Mouse (Mus musculus) heart, adult 2 months (tissue): ENCODE measurements around the gene Rab11fip4. TPM values are rescaled to one million over a fixed set of nuclear protein-coding genes. Genes with fewer than 3 reads are reported as not detected.

ENCODE experiments used
- DNase-seq, 2 experiments: peaks; one replicate each; pipeline ENCODE4 v3.0.0; 2021
- H3K27ac ChIP-seq: fragments of 200-600 bp; 2 replicates; pipeline ENCODE4 v1.8.1; 2022
- H3K27me3 ChIP-seq: fragments of 200-500 bp; 2 replicates; pipeline ENCODE4 v1.6.1; 2012; ENCODE audit warnings: mild to moderate bottlenecking, low read length, inconsistent platforms, mixed read lengths; ENCODE audit not compliant: control insufficient read depth, insufficient read depth
- H3K36me3 ChIP-seq: fragments of 200-500 bp; 2 replicates; pipeline ENCODE4 v1.6.1; 2012; ENCODE audit warnings: low read length, inconsistent platforms; ENCODE audit not compliant: control insufficient read depth, insufficient read depth
- H3K4me1 ChIP-seq: fragments of 200-500 bp; 2 replicates; pipeline ENCODE4 v1.6.1; 2011; ENCODE audit warnings: low read length; ENCODE audit not compliant: control insufficient read depth, insufficient read depth
- H3K4me3 ChIP-seq: fragments of 200-600 bp; 2 replicates; pipeline ENCODE4 v1.8.1; 2022
- H3K79me2 ChIP-seq: fragments of 200-500 bp; replicated peaks from 2 replicates; pipeline ENCODE4 v1.6.1; 2012; ENCODE audit warnings: mild to moderate bottlenecking, inconsistent platforms, low read length, moderate library complexity, mixed read lengths; ENCODE audit not compliant: control insufficient read depth, insufficient read depth
- H3K9ac ChIP-seq: fragments of 200-500 bp; 2 replicates; pipeline ENCODE4 v1.6.1; 2012; ENCODE audit warnings: low read depth, mild to moderate bottlenecking, control low read depth, inconsistent platforms, low read length, mixed read lengths
- CTCF ChIP-seq: fragments of 200-600 bp; IDR thresholded peaks from 2 replicates; pipeline ENCODE4 v1.8.1; 2022; ENCODE audit warnings: antibody characterized with exemption, mild to moderate bottlenecking, moderate library complexity
- EP300 ChIP-seq: fragments of 200-500 bp; IDR thresholded peaks from 2 replicates; pipeline ENCODE4 v1.6.1; 2011; ENCODE audit warnings: low read depth, low read length, control low read depth; ENCODE audit not compliant: insufficient read depth
- POLR2A ChIP-seq: fragments of 200-500 bp; IDR thresholded peaks from 2 replicates; pipeline ENCODE4 v1.6.1; 2011; ENCODE audit warnings: mild to moderate bottlenecking, low read depth, low read length, control low read depth; ENCODE audit not compliant: insufficient read depth
- WGBS: fragments of 180-500 bp; shearing (Covaris S2); methylation state at CpG from one replicate; pipeline ENCODE4 v1.1.7; 2018; 5-methylcytosine and 5-hydroxymethylcytosine counted together
- intact Hi-C: fragments of 180-260 bp; cut with DNase I; formaldehyde crosslinking; loops from one replicate; pipeline ENCODE4 v1.15.1; 2025
- long read RNA-seq: library from polyadenylated mRNA; stranded (forward); transcript quantifications from one replicate; pipeline ENCODE4 v2.0.0, GENCODE M21; 2021
- polyA plus RNA-seq: library from polyadenylated mRNA; depleted of rRNA; stranded (reverse); fragments of >200 nt; gene quantifications from 2 replicates; pipeline ENCODE4 v1.2.3, GENCODE M21; 2012; rRNA removed
- total RNA-seq, 2 experiments: library from RNA; stranded (reverse); gene quantifications; 2 replicates each; pipeline ENCODE4 v1.2.3; 2021

Rab11fip4 gene
- under 1 TPM; 0.11 to 0.26 TPM for total RNA-seq
- 0.20 and 0.66 TPM in 2 replicates for polyA plus RNA-seq
- long read RNA-seq: 0 reads

- Histone ChIP-seq H3K9ac (no peak within 1 kb of the TSS), H3K4me3 (peak within 1 kb of the TSS; percentile 39), H3K27me3 (peaks cover 12% of the 10 kb centered on the region), H3K79me2 (no peaks in the 10 kb centered on the region), H3K36me3 (no peaks in the 10 kb centered on the region), H3K27ac (no peak within 1 kb of the TSS), H3K4me1 (no peaks in the 10 kb centered on the region)
- DNase-seq: no peak
- 2% methylated on average over 80 of the region's 98 CpGs for WGBS
- TF ChIP-seq POLR2A (no peak), EP300 (no peak), CTCF (no peak)
- intact Hi-C loops: no loop called here
Measured at GRCm38 (mm10) chr11:79590664-79591590, at the start of gene Rab11fip4. Gene Rab11fip4 (plus strand): TSS chr11:79591212.

- intact Hi-C loops: no loop called here
- no peak overlapping the region for H3K9ac ChIP-seq
- DNase-seq: no peak
- WGBS: 56% methylated on average over 1 of the region's 1 CpGs
- 0 out of 2 replicates have a peak, but pooled peaks cover 2% of the 10 kb centered on the region for H3K36me3 ChIP-seq
- no peak overlapping the region for H3K4me3 ChIP-seq
- no peaks in the 10 kb centered on the region for H3K27me3 ChIP-seq
- TF ChIP-seq EP300 (no peak), CTCF (no peak), POLR2A (no peak)
- no peaks in the 10 kb centered on the region for H3K4me1 ChIP-seq
- no peak overlapping the region for H3K27ac ChIP-seq
- H3K79me2 ChIP-seq: no peaks in the 10 kb centered on the region
Measured at GRCm38 (mm10) chr11:79552622-79553021, 38.4 kb upstream of the Rab11fip4 start.

GRCm38 (mm10) chr11:79560536-79560935, 30.5 kb upstream of the Rab11fip4 start:
- no peak for TF ChIP-seq EP300
- Histone ChIP-seq H3K4me1 (no peaks in the 10 kb centered on the region), H3K27ac (no peak overlapping the region), H3K4me3 (no peak overlapping the region), H3K27me3 (no peaks in the 10 kb centered on the region), H3K79me2 (no peaks in the 10 kb centered on the region), H3K36me3 (no peaks in the 10 kb centered on the region), H3K9ac (no peak overlapping the region)
- no peak for DNase-seq
- intact Hi-C loops: no loop called here
- WGBS: 90% methylated on average over 4 of the region's 4 CpGs

GRCm38 (mm10) chr11:79563493-79563892, 27.5 kb upstream of the Rab11fip4 start:
- Histone ChIP-seq H3K79me2 (no peaks in the 10 kb centered on the region), H3K27me3 (no peaks in the 10 kb centered on the region), H3K4me3 (no peak overlapping the region), H3K36me3 (no peaks in the 10 kb centered on the region), H3K27ac (no peak overlapping the region), H3K9ac (no peak overlapping the region), H3K4me1 (no peaks in the 10 kb centered on the region)
- intact Hi-C loops: no loop called here
- WGBS: 92% methylated on average over 7 of the region's 7 CpGs
- TF ChIP-seq POLR2A (no peak), EP300 (no peak), CTCF (no peak)
- no peak for DNase-seq

- intact Hi-C loops: no loop called here
- no peak overlapping the region for H3K27ac ChIP-seq
Measured at GRCm38 (mm10) chr11:79566947-79567346, 24.1 kb upstream of the Rab11fip4 start.

More at GRCm38 (mm10) chr11:79566947-79567346, 24.1 kb upstream of the Rab11fip4 start:
- 44% methylated on average over 1 of the region's 1 CpGs for WGBS
- Histone ChIP-seq H3K9ac (no peak overlapping the region), H3K4me3 (no peak overlapping the region), H3K36me3 (no peaks in the 10 kb centered on the region), H3K79me2 (no peaks in the 10 kb centered on the region), H3K27me3 (no peaks in the 10 kb centered on the region), H3K4me1 (no peaks in the 10 kb centered on the region)
- TF ChIP-seq CTCF: no peak
- TF ChIP-seq POLR2A: no peak
- TF ChIP-seq EP300: no peak
- no peak for DNase-seq
